Mouse (Mus musculus): ENCODE measurements around the gene Myh14.

The Myh14 gene

GRCm38 (mm10) chr7:44601646-44602045, 69.0 kb downstream of the Myh14 start:
- no peak for DNase-seq (ENCODE audit: low read depth, low spot score)

GRCm38 (mm10) chr7:44600691-44601262, 69.9 kb downstream of the Myh14 start:
- DNase-seq (ENCODE audit: low read depth, low spot score): no peak

GRCm38 (mm10) chr7:44598336-44598735, 72.3 kb downstream of the Myh14 start:
- no peak for DNase-seq (ENCODE audit: low read depth, low spot score)

GRCm38 (mm10) chr7:44597666-44598065, 73.0 kb downstream of the Myh14 start:
- no peak for DNase-seq (ENCODE audit: low read depth, low spot score)

GRCm38 (mm10) chr7:44596996-44597538, 73.6 kb downstream of the Myh14 start:
- DNase-seq (ENCODE audit: low read depth, low spot score): no peak

GRCm38 (mm10) chr7:44596051-44596450, 74.6 kb downstream of the Myh14 start:
- no peak for DNase-seq (ENCODE audit: low read depth, low spot score)

GRCm38 (mm10) chr7:44595131-44595561, 75.5 kb downstream of the Myh14 start:
- DNase-seq (ENCODE audit: low read depth, low spot score): no peak

GRCm38 (mm10) chr7:44594291-44594690, 76.4 kb downstream of the Myh14 start:
- DNase-seq (ENCODE audit: low read depth, low spot score): no peak

GRCm38 (mm10) chr7:44593775-44594174, 76.9 kb downstream of the Myh14 start:
- no peak for DNase-seq (ENCODE audit: low read depth, low spot score)

GRCm38 (mm10) chr7:44593051-44593450, 77.6 kb downstream of the Myh14 start:
- DNase-seq (ENCODE audit: low read depth, low spot score): no peak

GRCm38 (mm10) chr7:44591348-44592116, 79.1 kb downstream of the Myh14 start:
- no peak for DNase-seq (ENCODE audit: low read depth, low spot score)

- DNase-seq (ENCODE audit: low read depth, low spot score): no peak
Observed at GRCm38 (mm10) chr7:44590402-44591347, 80.0 kb downstream of the Myh14 start, which contains the start of gene Kcnc3. TSS of gene Kcnc3 (plus strand) at chr7:44590664.

- no peak for DNase-seq (ENCODE audit: low read depth, low spot score)
Observed at GRCm38 (mm10) chr7:44589946-44590345, 80.7 kb downstream of the Myh14 start.

- DNase-seq (ENCODE audit: low read depth, low spot score): no peak
Observed at GRCm38 (mm10) chr7:44589149-44589548, 81.5 kb downstream of the Myh14 start.

- DNase-seq (ENCODE audit: low read depth, low spot score): no peak
Observed at GRCm38 (mm10) chr7:44588338-44588737, 82.3 kb downstream of the Myh14 start.

- DNase-seq (ENCODE audit: low read depth, low spot score): no peak
Observed at GRCm38 (mm10) chr7:44587676-44588075, 83.0 kb downstream of the Myh14 start.

- DNase-seq (ENCODE audit: low read depth, low spot score): no peak
Observed at GRCm38 (mm10) chr7:44586930-44587329, 83.7 kb downstream of the Myh14 start.

GRCm38 (mm10) chr7:44586518-44586917, 84.1 kb downstream of the Myh14 start:
- no peak for DNase-seq (ENCODE audit: low read depth, low spot score)

GRCm38 (mm10) chr7:44585606-44586005, 85.0 kb downstream of the Myh14 start:
- no peak for DNase-seq (ENCODE audit: low read depth, low spot score)

- DNase-seq (ENCODE audit: low read depth, low spot score): no peak
Observed at GRCm38 (mm10) chr7:44584921-44585320, 85.7 kb downstream of the Myh14 start.

- DNase-seq (ENCODE audit: low read depth, low spot score): no peak
Observed at GRCm38 (mm10) chr7:44584265-44584804, 86.3 kb downstream of the Myh14 start.

All from c-Kit-negative CD71-positive TER-119-positive erythroid progenitor cells, embryonic 14.5 days (primary cell).